Mouse (Mus musculus) embryonic facial prominence, embryonic 14.5 days (tissue): Measurements from ENCODE around the gene Radil. TPM values are rescaled to one million over a fixed set of nuclear protein-coding genes. Genes with fewer than 3 reads are reported as not detected.
A peak's percentile ranks its signal among the peaks of the same experiment; 100 is the strongest.

Experiments
- ATAC-seq: fragments of 200-750 bp; cut with Nextera tagmentation; 2 replicates; pipeline ENCODE4 v1.8.0; 2017; ENCODE audit warnings: low read depth, moderate number of reproducible peaks, moderate TSS enrichment
- DNase-seq: peaks from one replicate; pipeline ENCODE4 v3.0.0-alpha.2; 2015; ENCODE audit warnings: low spot score
- H3K27ac ChIP-seq: fragments of 300-500 bp; sonication (generic); replicated peaks from 2 replicates; pipeline ENCODE4 v1.5.1; 2014; ENCODE audit warnings: low read depth, mild to moderate bottlenecking, low read length, moderate library complexity
- H3K27me3 ChIP-seq: fragments of 300-500 bp; sonication (generic); replicated peaks from 2 replicates; pipeline ENCODE4 v1.6.1; 2014; ENCODE audit warnings: low read length; ENCODE audit not compliant: control insufficient read depth, insufficient read depth
- H3K36me3 ChIP-seq: fragments of 300-500 bp; sonication (generic); 2 replicates; pipeline ENCODE4 v1.6.1; 2014; ENCODE audit warnings: low read length, mixed read lengths; ENCODE audit not compliant: control insufficient read depth, insufficient read depth
- H3K4me1 ChIP-seq: fragments of 300-500 bp; sonication (generic); 2 replicates; pipeline ENCODE4 v1.6.1; 2014; ENCODE audit warnings: antibody characterized with exemption, low read length; ENCODE audit not compliant: control insufficient read depth, insufficient read depth
- H3K4me2 ChIP-seq: fragments of 300-500 bp; sonication (generic); 2 replicates; pipeline ENCODE4 v1.6.1; 2014; ENCODE audit warnings: low read depth, mild to moderate bottlenecking, low read length, moderate library complexity, mixed read lengths
- H3K4me3 ChIP-seq: fragments of 300-500 bp; sonication (generic); 2 replicates; pipeline ENCODE4 v1.5.1; 2014; ENCODE audit warnings: low read depth, mild to moderate bottlenecking, low read length
- H3K9ac ChIP-seq: fragments of 300-500 bp; sonication (generic); 2 replicates; pipeline ENCODE4 v1.6.1; 2014; ENCODE audit warnings: low read depth, mild to moderate bottlenecking, low read length, moderate library complexity, mixed read lengths
- H3K9me3 ChIP-seq: fragments of 300-500 bp; sonication (generic); 2 replicates; pipeline ENCODE4 v1.6.1; 2016; ENCODE audit warnings: low read length; ENCODE audit not compliant: control insufficient read depth
- whole genome bisulfite sequencing: fragments of 180-500 bp; shearing (Covaris S2); extraction: QIAGEN DNeasy Blood & Tissue Kit; methylation state at CpG from one replicate; pipeline ENCODE4 v1.1.7; 2014; 5-methylcytosine and 5-hydroxymethylcytosine counted together
- polyA plus RNA-seq: library from polyadenylated mRNA; unstranded; fragments of >200 nt; fragmentation: Nextera tagmentation; extraction: Ambion mirVana; gene quantifications from 2 replicates; pipeline ENCODE4 v1.2.1, GENCODE M21; 2014

The Radil gene
- polyA plus RNA-seq, 1 experiment from 2014 or later, result 5.4 TPM

GRCm38 (mm10) chr5:142442045-142442440 is 108.9 kb downstream of the Radil start:
- WGBS, result 82% methylated on average over 7 of the region's 7 CpGs
- Histone ChIP-seq H3K4me1 (peaks cover 56% of the 10 kb centered on the region), H3K4me2 (peak overlapping the region; percentile 70; the same call in 1 of the 2 replicates), H3K36me3 (peaks cover 4% of the 10 kb centered on the region; the same call in 1 of the 2 replicates), H3K27ac (peak overlapping the region; percentile 97), H3K9me3 (no peaks in the 10 kb centered on the region), H3K27me3 (no peaks in the 10 kb centered on the region), H3K9ac (no peak overlapping the region; the same call in 1 of the 2 replicates), H3K4me3 (no peak overlapping the region)
- ATAC-seq, result no peak
- no peak for DNase-seq

DNA sequence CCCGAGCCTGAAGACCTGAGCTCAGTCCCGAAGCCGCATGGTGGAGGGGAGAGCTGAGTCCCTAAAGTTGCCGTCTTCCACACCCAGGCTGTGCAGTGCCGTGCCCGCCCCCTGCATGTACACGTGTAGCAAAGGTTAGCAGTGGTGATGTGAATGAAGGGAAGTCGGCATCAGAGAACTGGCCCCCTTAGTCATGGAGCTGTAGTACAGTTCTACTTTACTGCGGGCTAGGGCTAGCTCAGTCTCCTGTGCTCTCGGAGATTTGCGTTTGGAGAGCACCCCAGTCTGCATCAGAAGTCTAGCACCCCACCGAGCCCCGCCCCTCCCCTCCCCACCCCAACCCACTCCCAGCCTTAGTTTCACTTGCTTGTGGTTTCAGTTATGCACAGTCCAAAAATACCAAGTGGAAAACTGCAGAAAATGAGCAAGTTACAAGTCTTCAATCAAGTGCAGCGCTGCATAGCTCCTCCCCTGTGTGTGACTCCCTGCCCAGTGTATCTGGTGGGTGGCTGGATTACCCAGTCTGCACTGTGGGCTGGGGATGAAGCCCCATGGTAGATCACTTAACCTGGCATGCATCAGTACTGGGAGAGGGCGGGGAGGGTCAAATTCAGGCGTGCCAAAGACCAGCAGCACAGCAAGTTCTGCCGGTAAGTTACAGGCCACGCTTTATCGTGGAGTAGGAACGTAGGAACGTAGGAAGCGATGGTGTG is 109.4 kb downstream of the Radil start:
- peak overlapping the region; percentile 49 for H3K9ac ChIP-seq
- ATAC-seq, result 0 out of 2 replicates have a peak, but pooled peaks have one; percentile 3
- peak overlapping the region; percentile 97 for H3K27ac ChIP-seq
- H3K4me1 ChIP-seq, result peaks cover 56% of the 10 kb centered on the region
- H3K4me2 ChIP-seq, result peak overlapping the region; percentile 70
- H3K27me3 ChIP-seq, result no peaks in the 10 kb centered on the region
- WGBS, result 44% methylated on average over 22 of the region's 22 CpGs
- H3K36me3 ChIP-seq, result peaks cover 8% of the 10 kb centered on the region
- peak; percentile 78 for DNase-seq
- no peaks in the 10 kb centered on the region for H3K9me3 ChIP-seq
- peak overlapping the region; percentile 19 for H3K4me3 ChIP-seq

DNA sequence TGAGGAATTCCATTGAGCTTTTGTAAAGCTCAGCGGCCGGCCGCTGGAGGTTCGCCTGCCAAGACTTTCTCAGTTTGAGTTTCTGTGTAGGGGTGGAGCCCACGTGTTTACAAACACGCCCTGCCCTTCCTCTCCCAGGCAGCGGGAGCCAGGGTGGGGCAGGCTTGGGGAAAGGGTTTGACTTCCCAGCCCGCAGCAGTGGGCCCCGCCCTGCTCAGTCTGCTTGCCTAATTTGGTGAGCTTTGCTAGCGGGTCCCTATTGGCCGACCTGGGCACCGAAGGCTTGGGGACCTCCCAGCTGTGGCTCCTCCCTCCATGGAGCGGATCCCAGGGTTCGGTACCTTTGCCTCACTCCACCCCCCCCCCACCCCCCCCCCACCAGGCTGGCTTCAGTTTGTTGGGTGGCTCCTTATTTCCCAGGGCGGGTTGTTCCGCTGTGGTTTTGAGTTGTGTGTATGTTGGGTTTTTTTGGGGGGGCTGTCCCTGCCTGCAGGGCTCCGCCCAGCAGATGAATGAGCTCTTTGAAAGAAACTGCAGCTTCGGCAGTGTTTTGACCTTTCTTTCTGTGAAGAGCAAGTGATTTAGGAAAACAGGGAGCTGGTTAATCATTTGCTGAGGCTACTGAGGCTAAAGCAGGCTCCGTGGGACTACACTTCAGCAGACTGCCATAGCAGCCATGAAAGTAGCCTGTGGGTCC is 110.3 kb downstream of the Radil start:
- peak overlapping the region; percentile 70 for H3K4me2 ChIP-seq
- no peaks in the 10 kb centered on the region for H3K9me3 ChIP-seq
- under 1% methylated on average over 17 of the region's 19 CpGs for WGBS
- ATAC-seq (peak; percentile 95), DNase-seq (peak; percentile 98)
- H3K36me3 ChIP-seq, result peaks cover 17% of the 10 kb centered on the region
- peak overlapping the region; percentile 19 for H3K4me3 ChIP-seq
- peaks cover 55% of the 10 kb centered on the region for H3K4me1 ChIP-seq
- no peaks in the 10 kb centered on the region for H3K27me3 ChIP-seq
- H3K27ac ChIP-seq, result peak overlapping the region; percentile 97
- H3K9ac ChIP-seq, result peak overlapping the region; percentile 49

DNA sequence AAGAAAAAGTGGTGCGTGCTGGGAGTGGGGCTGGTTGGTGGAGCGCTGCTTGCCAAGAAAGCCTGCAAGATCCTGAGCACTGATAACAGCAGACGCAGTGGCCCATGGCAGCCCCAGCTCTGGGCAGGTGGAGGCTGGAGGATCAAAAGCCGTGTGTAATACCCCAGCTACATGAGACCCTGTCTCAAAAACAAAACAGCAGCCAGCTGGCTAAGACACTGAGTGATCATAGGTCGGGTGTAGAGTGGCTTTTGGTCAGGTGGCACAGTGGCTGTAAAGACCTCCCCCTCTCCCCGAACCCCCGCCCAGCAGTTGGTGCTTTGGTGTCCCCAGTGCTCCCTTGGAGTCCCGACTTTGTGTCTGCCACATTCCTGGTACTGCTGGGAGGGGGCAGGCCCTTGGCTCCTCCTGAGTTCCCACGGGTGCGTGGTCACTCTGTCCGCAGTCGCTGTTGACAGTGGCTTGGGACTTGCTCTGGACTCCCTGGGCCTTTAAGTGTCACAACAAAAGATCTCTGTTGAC is 110.9 kb downstream of the Radil start:
- no peaks in the 10 kb centered on the region for H3K9me3 ChIP-seq
- DNase-seq (peak; percentile 73), ATAC-seq (peak; percentile 46)
- H3K4me2 ChIP-seq, result peak overlapping the region; percentile 70
- H3K27ac ChIP-seq, result peak overlapping the region; percentile 97
- H3K9ac ChIP-seq, result peak overlapping the region; percentile 49
- peaks cover 49% of the 10 kb centered on the region for H3K4me1 ChIP-seq
- WGBS, result 4% methylated on average over 11 of the region's 12 CpGs
- H3K36me3 ChIP-seq, result peaks cover 23% of the 10 kb centered on the region
- H3K4me3 ChIP-seq, result peak overlapping the region; percentile 19
- no peaks in the 10 kb centered on the region for H3K27me3 ChIP-seq

DNA sequence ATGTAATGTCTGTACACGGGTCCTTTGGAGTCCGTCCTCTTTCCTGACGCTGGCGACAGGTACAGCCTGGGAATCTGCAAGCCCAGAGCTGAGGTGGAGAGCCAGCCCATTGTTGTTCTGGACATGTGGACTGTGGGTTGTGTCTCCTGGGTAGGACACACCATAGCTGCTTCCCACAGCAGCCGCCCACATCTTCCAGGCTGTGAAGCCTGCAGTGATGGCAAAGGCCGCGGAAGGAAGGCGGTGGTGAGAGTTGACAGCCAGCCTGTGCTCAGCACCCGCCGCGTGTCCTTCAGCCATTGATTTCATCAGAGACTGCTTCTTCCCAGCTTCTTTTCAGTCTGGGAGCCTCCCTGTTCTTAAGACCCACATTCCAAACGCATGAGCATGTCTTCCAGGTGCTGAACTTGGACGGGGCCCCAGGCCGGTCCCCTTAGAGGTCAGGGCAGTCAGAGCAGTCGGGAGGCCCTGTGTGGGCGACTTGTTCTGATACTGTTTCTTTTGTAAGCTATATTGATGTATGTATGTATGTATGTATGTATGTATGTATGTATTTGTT is 112.4 kb downstream of the Radil start:
- Histone ChIP-seq H3K27me3 (no peaks in the 10 kb centered on the region), H3K4me1 (peaks cover 45% of the 10 kb centered on the region), H3K4me3 (no peak overlapping the region), H3K36me3 (peaks cover 23% of the 10 kb centered on the region), H3K27ac (no peak overlapping the region), H3K9ac (no peak overlapping the region), H3K9me3 (no peaks in the 10 kb centered on the region), H3K4me2 (no peak overlapping the region)
- ATAC-seq, result no peak
- no peak for DNase-seq
- 87% methylated on average over 16 of the region's 16 CpGs for WGBS

DNA sequence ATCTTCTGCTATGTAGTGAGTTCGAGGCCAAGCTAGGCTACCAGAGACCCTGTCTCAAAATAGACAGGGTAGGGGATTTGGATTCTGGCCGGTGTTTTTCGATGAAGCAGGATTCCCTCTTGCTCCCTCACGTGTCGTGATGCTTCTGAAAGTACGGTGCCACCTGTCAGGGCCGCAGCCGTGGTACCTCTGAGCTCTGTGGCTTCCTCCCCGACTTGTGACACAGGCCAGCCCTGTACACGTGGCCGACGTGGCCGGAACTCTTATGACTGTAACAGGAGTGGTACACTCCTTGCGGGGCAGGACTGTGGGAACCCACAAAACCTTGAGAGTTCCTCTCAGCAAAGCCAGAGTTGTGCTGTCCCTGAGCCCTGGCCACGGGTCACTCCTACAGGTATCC is 115.2 kb downstream of the Radil start:
- no peak overlapping the region for H3K27ac ChIP-seq
- H3K36me3 ChIP-seq, result peaks cover 23% of the 10 kb centered on the region
- WGBS, result 94% methylated on average over 15 of the region's 15 CpGs
- H3K9me3 ChIP-seq, result no peaks in the 10 kb centered on the region
- peaks cover 39% of the 10 kb centered on the region for H3K4me1 ChIP-seq
- ATAC-seq (no peak), DNase-seq (no peak)
- no peaks in the 10 kb centered on the region for H3K27me3 ChIP-seq
- H3K9ac ChIP-seq, result no peak overlapping the region
- H3K4me2 ChIP-seq, result no peak overlapping the region
- no peak overlapping the region for H3K4me3 ChIP-seq

Other genes starting within 250 kb of the Radil start
- 5.6 and 7.5 TPM in 2 replicates for gene Foxk1, start 149.6 kb downstream of the Radil start, polyA plus RNA-seq
- gene Ap5z1, start 87.2 kb downstream of the Radil start, polyA plus RNA-seq, result 8.7 and 10.6 TPM in 2 replicates
- 0.09 and 0.18 TPM in 2 replicates for gene Papolb, start 21.0 kb downstream of the Radil start, polyA plus RNA-seq
- 6.5 and 8.2 TPM in 2 replicates for gene Mmd2, start 57.7 kb upstream of the Radil start, polyA plus RNA-seq
- 43.8 and 47.9 TPM in 2 replicates for gene Wipi2, start 76.6 kb upstream of the Radil start, polyA plus RNA-seq
- gene Slc29a4, start 141.4 kb upstream of the Radil start, polyA plus RNA-seq, result 6.0 and 9.1 TPM in 2 replicates